Mouse (Mus musculus): ENCODE results near the gene Gm10282. TPM values are rescaled to one million over a fixed set of nuclear protein-coding genes. Genes with fewer than 3 reads are reported as not detected.

Gm10282 gene
- polyA plus RNA-seq (2014; fragmentation: Nextera tagmentation; extraction: Ambion mirVana): 36.7 and 36.8 TPM in 2 replicates

DNA sequence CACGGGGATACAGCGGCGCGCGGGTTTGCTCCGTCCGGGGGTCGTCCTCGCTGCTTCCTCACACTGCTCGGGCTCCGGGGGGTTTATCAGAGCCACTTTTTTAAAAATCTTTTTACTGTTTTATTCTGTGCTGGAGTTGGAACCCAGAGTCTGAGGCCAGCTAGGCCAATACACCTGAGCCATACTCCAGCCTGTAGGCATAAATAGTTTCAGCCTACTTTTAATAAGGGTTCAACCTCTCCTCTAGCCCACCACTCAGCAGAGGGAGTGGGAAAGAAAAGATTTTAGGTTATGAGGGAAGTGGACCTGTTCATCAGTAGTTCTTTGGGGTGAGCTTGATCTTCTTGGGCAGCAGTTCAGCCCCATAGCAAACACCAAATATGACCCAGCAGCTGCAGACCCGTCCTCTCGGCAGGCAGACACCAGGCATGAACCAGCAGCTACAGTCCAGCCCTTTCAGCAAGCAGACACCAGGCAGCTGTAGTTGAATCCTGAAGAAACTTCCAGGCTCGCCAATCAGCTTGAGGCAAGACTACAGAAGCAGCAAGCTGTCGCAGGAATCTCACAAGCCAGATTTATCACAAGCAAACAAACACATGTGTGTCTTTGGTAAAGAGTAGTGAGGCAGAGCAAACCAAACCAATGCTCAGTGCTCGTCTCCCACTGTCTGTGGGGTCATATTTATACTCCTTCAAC is at the start of gene Gm10282:
Gene Gm10282 (minus strand): TSS at position 51 of the 696 bp plus-strand sequence.
- ATAC-seq (ENCODE audit: insufficient number of reproducible peaks, low FRiP score, low TSS enrichment, low read depth): no peak
- Histone ChIP-seq H3K36me3 (ENCODE audit: control insufficient read depth, insufficient read depth, low read length) (no peaks in the 10 kb centered on the region), H3K4me3 (ENCODE audit: low read depth, low read length) (no peak within 1 kb of the TSS), H3K9me3 (ENCODE audit: control insufficient read depth, low read length) (no peaks in the 10 kb centered on the region), H3K9ac (ENCODE audit: low read length) (no peak within 1 kb of the TSS), H3K27me3 (ENCODE audit: control insufficient read depth, insufficient read depth, low read length) (no peaks in the 10 kb centered on the region), H3K27ac (replicated peaks; ENCODE audit: low read depth, low read length) (no peak within 1 kb of the TSS), H3K4me1 (ENCODE audit: control insufficient read depth, insufficient read depth, low read length) (no peaks in the 10 kb centered on the region), H3K4me2 (ENCODE audit: low read depth, severe bottlenecking) (no peak within 1 kb of the TSS)
- no peak for DNase-seq (ENCODE audit: low spot score)
- 80% methylated on average over 12 of the region's 16 CpGs for WGBS

DNA sequence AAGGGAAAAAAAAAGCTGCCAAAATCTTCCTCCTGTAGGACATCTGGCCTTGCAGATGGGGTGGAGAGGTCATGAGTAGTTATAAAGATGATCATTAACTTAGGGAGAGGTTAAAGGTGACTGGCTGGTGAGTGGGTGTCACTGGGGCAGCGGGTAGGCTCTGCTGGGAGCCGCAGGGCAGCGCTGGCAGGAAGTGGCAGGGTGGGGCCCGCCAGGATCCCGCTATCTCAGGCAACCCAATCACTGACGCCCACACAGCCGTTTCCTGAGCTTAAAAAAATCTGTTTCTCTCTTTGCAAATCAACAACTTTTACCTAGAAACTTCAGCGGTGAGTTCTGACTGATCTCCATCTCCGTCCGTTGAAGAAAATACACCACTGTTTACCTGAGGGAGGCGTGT is 49.2 kb upstream of the Gm10282 start:
- DNase-seq (ENCODE audit: low spot score): no peak
- WGBS: 76% methylated on average over 11 of the region's 11 CpGs
- peaks cover 13% of the 10 kb centered on the region; the same call in 1 of the 2 replicates for H3K36me3 ChIP-seq (ENCODE audit: control insufficient read depth, insufficient read depth, low read length)
- H3K9me3 ChIP-seq (ENCODE audit: control insufficient read depth, low read length): no peaks in the 10 kb centered on the region
- H3K9ac ChIP-seq (ENCODE audit: low read length): no peak overlapping the region
- H3K4me1 ChIP-seq (ENCODE audit: control insufficient read depth, insufficient read depth, low read length): no peaks in the 10 kb centered on the region
- H3K27me3 ChIP-seq (ENCODE audit: control insufficient read depth, insufficient read depth, low read length): no peaks in the 10 kb centered on the region
- no peak for ATAC-seq (ENCODE audit: insufficient number of reproducible peaks, low FRiP score, low TSS enrichment, low read depth)
- H3K4me2 ChIP-seq (ENCODE audit: low read depth, severe bottlenecking): no peak overlapping the region
- H3K4me3 ChIP-seq (ENCODE audit: low read depth, low read length): no peak overlapping the region
- no peak overlapping the region for H3K27ac ChIP-seq (replicated peaks; ENCODE audit: low read depth, low read length)

DNA sequence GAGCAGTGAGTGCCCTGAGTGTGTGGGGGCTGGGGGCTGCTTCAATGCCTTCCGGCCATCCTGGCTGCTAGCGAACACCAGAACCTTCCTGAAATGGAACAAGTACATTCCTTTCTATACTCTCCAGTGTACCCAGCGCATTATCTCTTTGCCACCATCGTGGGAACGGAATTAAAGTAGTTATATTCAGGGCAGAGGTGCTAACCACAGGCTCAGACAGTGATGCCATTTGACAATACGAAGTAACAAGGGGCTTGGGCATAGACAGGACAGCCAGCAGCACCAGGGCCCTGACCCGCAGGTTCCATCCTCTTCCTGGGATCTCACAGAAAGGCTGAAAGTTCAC is 48.6 kb upstream of the Gm10282 start:
- Histone ChIP-seq H3K9me3 (ENCODE audit: control insufficient read depth, low read length) (no peaks in the 10 kb centered on the region), H3K4me2 (ENCODE audit: low read depth, severe bottlenecking) (no peak overlapping the region), H3K4me1 (ENCODE audit: control insufficient read depth, insufficient read depth, low read length) (no peaks in the 10 kb centered on the region), H3K27ac (replicated peaks; ENCODE audit: low read depth, low read length) (no peak overlapping the region), H3K36me3 (ENCODE audit: control insufficient read depth, insufficient read depth, low read length) (peaks cover 12% of the 10 kb centered on the region; the same call in 1 of the 2 replicates), H3K27me3 (ENCODE audit: control insufficient read depth, insufficient read depth, low read length) (no peaks in the 10 kb centered on the region), H3K9ac (ENCODE audit: low read length) (no peak overlapping the region), H3K4me3 (ENCODE audit: low read depth, low read length) (no peak overlapping the region)
- WGBS: 93% methylated on average over 7 of the region's 7 CpGs
- DNase-seq (ENCODE audit: low spot score): no peak
- no peak for ATAC-seq (ENCODE audit: insufficient number of reproducible peaks, low FRiP score, low TSS enrichment, low read depth)

DNA sequence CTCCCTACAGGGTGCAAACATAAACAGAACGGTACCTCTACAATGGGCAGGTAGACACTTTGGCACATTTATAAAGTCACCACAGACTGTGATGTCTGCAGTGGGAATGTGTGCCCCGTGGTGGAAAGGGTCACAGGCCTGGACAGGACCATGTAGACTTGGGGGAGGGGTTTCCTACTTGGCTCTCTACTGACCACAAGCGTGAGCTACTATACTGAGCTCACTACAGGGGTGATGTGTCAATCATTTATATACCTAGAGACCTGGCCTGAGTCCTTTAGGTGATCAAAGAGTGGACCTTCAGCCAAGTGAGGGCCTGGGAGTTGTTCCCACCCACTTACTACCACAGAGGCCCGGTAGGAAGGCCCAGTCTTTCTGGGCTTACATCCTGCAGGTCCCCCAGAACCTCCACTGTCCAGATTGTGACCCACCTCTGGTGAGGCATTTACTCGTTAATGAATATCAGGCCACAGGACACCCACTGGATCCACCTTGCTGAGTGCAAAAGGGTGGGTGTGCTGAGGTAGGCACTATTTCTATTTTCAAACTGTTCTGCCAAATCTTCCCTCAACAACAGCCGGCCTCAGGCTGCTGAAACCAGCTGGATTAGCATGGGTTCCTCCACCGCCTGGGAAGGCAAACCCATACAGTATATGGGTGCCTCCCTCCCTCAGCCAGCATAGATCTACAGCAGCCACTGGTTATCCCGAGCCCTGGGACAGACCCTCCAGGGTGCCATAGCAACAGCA is 48.1 kb upstream of the Gm10282 start:
- DNase-seq (ENCODE audit: low spot score): no peak
- no peak for ATAC-seq (ENCODE audit: insufficient number of reproducible peaks, low FRiP score, low TSS enrichment, low read depth)
- 83% methylated on average over 8 of the region's 8 CpGs for WGBS
- Histone ChIP-seq H3K4me3 (ENCODE audit: low read depth, low read length) (no peak overlapping the region), H3K4me1 (ENCODE audit: control insufficient read depth, insufficient read depth, low read length) (no peaks in the 10 kb centered on the region), H3K9me3 (ENCODE audit: control insufficient read depth, low read length) (no peaks in the 10 kb centered on the region), H3K27me3 (ENCODE audit: control insufficient read depth, insufficient read depth, low read length) (no peaks in the 10 kb centered on the region), H3K4me2 (ENCODE audit: low read depth, severe bottlenecking) (no peak overlapping the region), H3K9ac (ENCODE audit: low read length) (no peak overlapping the region), H3K27ac (replicated peaks; ENCODE audit: low read depth, low read length) (no peak overlapping the region), H3K36me3 (ENCODE audit: control insufficient read depth, insufficient read depth, low read length) (peaks cover 7% of the 10 kb centered on the region; the same call in 1 of the 2 replicates)

DNA sequence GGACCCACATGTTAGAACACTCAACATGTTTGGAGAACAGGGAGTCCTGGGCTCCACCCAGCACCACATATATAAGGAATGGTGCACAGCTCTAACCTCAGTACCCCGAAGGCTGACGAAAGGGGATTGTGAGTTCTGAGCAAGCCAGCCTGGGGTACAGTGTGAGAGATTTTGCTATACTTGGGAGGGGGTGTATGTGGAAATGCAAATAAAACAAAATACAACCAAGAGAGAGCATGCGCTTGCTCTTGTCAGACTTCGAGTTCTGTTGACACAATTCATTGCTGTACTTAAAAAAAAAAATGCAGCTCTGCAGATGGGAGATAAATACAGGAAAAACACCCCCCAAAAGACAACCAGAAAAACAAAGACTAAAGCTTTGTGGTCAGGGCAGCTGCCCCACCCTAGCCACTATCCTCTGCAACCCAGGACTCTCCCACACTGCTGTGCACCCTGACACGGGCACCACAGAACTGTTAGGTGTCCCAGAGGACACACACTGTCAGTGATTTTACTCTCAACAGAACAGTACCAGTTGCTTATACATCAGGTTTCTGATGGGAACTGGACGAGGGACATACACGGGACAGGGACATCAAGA is 46.4 kb upstream of the Gm10282 start:
- Histone ChIP-seq H3K4me1 (ENCODE audit: control insufficient read depth, insufficient read depth, low read length) (no peaks in the 10 kb centered on the region), H3K9me3 (ENCODE audit: control insufficient read depth, low read length) (no peaks in the 10 kb centered on the region), H3K27me3 (ENCODE audit: control insufficient read depth, insufficient read depth, low read length) (no peaks in the 10 kb centered on the region), H3K4me3 (ENCODE audit: low read depth, low read length) (no peak overlapping the region), H3K9ac (ENCODE audit: low read length) (no peak overlapping the region), H3K36me3 (ENCODE audit: control insufficient read depth, insufficient read depth, low read length) (0 out of 2 replicates have a peak, but pooled peaks cover 2% of the 10 kb centered on the region), H3K27ac (replicated peaks; ENCODE audit: low read depth, low read length) (no peak overlapping the region), H3K4me2 (ENCODE audit: low read depth, severe bottlenecking) (no peak overlapping the region)
- 87% methylated on average over 7 of the region's 7 CpGs for WGBS
- DNase-seq (ENCODE audit: low spot score) (no peak), ATAC-seq (ENCODE audit: insufficient number of reproducible peaks, low FRiP score, low TSS enrichment, low read depth) (no peak)

DNA sequence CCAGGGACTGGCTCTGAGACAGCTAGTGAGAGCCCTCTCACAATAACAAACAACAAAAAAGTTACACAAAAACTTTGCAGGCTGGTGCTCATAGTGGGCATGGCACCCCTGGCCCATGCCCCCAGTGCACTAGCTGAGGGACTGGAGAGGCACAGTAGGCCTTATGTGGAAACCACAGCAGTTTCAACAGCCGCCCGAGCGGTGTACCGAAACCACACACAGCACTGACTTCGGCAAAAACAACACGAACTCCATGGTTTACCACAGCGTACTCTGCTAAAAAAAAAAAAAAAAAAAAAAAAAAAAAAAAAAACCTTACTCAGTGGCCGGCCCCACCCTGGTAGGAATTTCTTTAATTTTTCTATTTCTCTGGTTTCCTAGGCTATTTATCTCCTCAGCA is 45.7 kb upstream of the Gm10282 start:
- H3K36me3 ChIP-seq (ENCODE audit: control insufficient read depth, insufficient read depth, low read length): 0 out of 2 replicates have a peak, but pooled peaks cover 2% of the 10 kb centered on the region
- WGBS: 95% methylated on average over 8 of the region's 8 CpGs
- no peak for ATAC-seq (ENCODE audit: insufficient number of reproducible peaks, low FRiP score, low TSS enrichment, low read depth)

DNA sequence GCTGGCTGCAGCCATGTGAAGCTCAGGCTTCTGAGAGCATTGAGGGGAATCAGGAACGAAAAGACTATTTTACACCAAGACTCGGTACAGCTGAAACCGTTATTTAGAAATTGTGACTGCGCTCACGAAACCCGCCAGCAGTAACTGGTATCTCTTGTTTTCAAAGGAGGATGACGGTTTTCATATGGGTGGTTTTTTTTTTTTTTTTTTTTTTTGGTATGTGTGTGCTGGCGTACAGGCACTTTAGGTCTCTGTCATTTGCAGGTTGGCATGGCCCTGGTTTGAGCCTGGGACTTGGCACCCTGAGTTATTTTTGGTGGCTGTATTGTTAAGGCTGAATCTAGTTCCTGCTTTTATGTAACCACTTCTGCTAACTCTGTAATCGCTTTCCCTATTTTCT is 44.8 kb upstream of the Gm10282 start:
- ATAC-seq (ENCODE audit: insufficient number of reproducible peaks, low FRiP score, low TSS enrichment, low read depth) (no peak), DNase-seq (ENCODE audit: low spot score) (no peak)
- Histone ChIP-seq H3K9me3 (ENCODE audit: control insufficient read depth, low read length) (no peaks in the 10 kb centered on the region), H3K4me1 (ENCODE audit: control insufficient read depth, insufficient read depth, low read length) (no peaks in the 10 kb centered on the region), H3K36me3 (ENCODE audit: control insufficient read depth, insufficient read depth, low read length) (peaks cover 2% of the 10 kb centered on the region; the same call in 1 of the 2 replicates), H3K27me3 (ENCODE audit: control insufficient read depth, insufficient read depth, low read length) (no peaks in the 10 kb centered on the region), H3K9ac (ENCODE audit: low read length) (no peak overlapping the region), H3K4me2 (ENCODE audit: low read depth, severe bottlenecking) (no peak overlapping the region), H3K27ac (replicated peaks; ENCODE audit: low read depth, low read length) (no peak overlapping the region), H3K4me3 (ENCODE audit: low read depth, low read length) (no peak overlapping the region)
- 89% methylated on average over 9 of the region's 9 CpGs for WGBS

More for the DNA sequence above, 45.7 kb upstream of the Gm10282 start:
- no peaks in the 10 kb centered on the region for H3K27me3 ChIP-seq (ENCODE audit: control insufficient read depth, insufficient read depth, low read length)
- no peak overlapping the region for H3K9ac ChIP-seq (ENCODE audit: low read length)
- no peak overlapping the region for H3K4me3 ChIP-seq (ENCODE audit: low read depth, low read length)
- DNase-seq (ENCODE audit: low spot score): no peak
- no peak overlapping the region for H3K4me2 ChIP-seq (ENCODE audit: low read depth, severe bottlenecking)
- H3K4me1 ChIP-seq (ENCODE audit: control insufficient read depth, insufficient read depth, low read length): no peaks in the 10 kb centered on the region
- no peak overlapping the region for H3K27ac ChIP-seq (replicated peaks; ENCODE audit: low read depth, low read length)
- H3K9me3 ChIP-seq (ENCODE audit: control insufficient read depth, low read length): no peaks in the 10 kb centered on the region

DNA sequence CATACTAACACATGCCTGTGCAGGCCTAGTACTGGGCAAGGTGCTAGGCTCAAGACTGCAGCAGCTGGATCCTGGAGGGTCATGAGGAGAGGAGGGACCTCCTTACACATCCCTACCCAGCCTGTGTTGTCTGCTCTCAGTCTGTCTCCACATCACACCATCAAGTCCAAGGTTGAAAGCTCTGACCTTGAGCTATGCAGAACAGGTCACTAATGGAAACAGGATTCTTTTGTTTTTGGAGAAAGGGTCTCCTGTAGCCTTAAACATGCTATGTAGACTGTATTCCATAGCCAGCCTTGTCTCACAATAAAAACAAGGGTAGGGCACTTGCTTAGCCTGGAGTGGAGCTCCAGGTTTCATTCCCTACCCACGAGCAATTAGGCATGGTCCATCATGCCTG is 43.9 kb upstream of the Gm10282 start:
- DNase-seq (ENCODE audit: low spot score) (no peak), ATAC-seq (ENCODE audit: insufficient number of reproducible peaks, low FRiP score, low TSS enrichment, low read depth) (no peak)
- Histone ChIP-seq H3K9ac (ENCODE audit: low read length) (no peak overlapping the region), H3K4me1 (ENCODE audit: control insufficient read depth, insufficient read depth, low read length) (no peaks in the 10 kb centered on the region), H3K4me3 (ENCODE audit: low read depth, low read length) (no peak overlapping the region), H3K36me3 (ENCODE audit: control insufficient read depth, insufficient read depth, low read length) (peaks cover 4% of the 10 kb centered on the region; the same call in 1 of the 2 replicates), H3K9me3 (ENCODE audit: control insufficient read depth, low read length) (no peaks in the 10 kb centered on the region), H3K4me2 (ENCODE audit: low read depth, severe bottlenecking) (no peak overlapping the region), H3K27me3 (ENCODE audit: control insufficient read depth, insufficient read depth, low read length) (no peaks in the 10 kb centered on the region), H3K27ac (replicated peaks; ENCODE audit: low read depth, low read length) (no peak overlapping the region)
- WGBS: 82% methylated on average over 1 of the region's 1 CpGs
